Mouse (Mus musculus) CH12F3 (cell line): ENCODE data around the gene Lig3.
"Not testable (repeated sequence)": the region's sequence is repeated elsewhere in the genome, so short reads cannot be mapped to it uniquely, and the experiment has no call there.

Experiments used
- in situ Hi-C: fragments of 300-500 bp; cut with MboI; formaldehyde crosslinking; loops from 2 replicates; pipeline ENCODE4 v1.14.3; 2020; ENCODE audit warnings: low sequenced_read_pairs

Gene Lig3

DNA sequence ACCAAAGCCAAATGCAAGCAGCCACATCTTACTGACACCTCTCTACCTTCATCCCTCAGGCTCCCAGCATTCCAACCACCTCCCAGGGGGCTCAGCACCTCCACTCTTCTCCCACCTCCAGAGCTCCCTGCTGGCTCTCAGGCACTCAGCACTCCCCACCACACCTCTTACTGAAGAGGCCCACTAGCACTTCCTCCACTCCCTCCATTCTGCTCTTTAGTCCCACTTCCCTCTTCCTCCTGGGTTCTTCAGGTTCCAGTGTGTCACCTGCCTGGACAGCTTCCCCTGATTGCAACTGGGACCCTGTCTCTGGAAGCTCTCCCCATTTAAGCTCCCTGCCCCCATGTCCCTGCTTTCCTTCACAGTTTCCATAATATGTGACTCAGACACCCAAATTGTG is 45.9 kb downstream of the Lig3 start:
- in situ Hi-C loops: no loop called here

- in situ Hi-C loops: no loop called here
These were observed 50.3 kb downstream of the Lig3 start for GRCm38 (mm10) chr11:82831008-82831893.

DNA sequence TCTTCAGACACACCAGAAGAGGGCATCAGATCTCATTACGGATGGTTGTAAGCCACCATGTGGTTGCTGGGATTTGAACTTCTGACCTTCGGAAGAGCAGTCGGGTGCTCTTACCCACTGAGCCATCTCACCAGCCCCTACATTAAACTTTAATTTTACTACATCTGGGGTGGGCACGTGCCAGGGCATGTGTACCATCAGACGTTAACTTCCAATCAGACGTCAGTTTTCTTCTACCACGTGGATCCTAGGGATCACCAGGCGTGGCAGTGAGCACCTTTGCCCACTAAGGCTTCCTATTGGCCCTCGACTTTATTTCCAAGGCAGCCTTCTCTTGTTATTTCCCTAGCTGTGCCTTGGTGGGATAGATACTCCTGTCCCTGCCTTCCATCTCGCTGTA is 51.5 kb downstream of the Lig3 start:
- in situ Hi-C loops: not testable (repeated sequence)

DNA sequence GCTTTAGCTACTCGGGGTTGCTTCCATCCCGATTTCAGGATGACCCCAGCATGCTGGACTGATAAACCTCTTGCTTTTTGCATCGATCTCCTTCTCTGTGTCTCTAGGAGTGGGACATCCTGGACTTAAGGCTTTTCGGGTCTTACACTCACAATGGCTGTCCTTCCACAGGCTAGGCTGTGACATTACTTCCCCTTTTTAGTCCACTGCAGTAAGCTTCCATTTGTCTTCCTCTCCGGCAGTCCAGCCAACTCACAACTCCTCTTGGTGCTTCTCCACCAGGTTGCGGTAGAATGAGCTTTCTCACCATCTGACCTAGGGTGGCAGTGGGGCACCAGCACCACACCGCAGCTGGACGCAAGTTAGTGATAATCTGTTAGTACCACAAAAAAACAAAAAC is 53.0 kb downstream of the Lig3 start:
- in situ Hi-C loops: no loop called here

GRCm38 (mm10) chr11:82834359-82834758 is 53.5 kb downstream of the Lig3 start:
- in situ Hi-C loops: not testable (repeated sequence)

- in situ Hi-C loops: no loop called here
These were observed 54.9 kb downstream of the Lig3 start for GRCm38 (mm10) chr11:82835616-82836432.

- in situ Hi-C loops: no loop called here
These were observed 56.3 kb downstream of the Lig3 start for GRCm38 (mm10) chr11:82837192-82837591.

DNA sequence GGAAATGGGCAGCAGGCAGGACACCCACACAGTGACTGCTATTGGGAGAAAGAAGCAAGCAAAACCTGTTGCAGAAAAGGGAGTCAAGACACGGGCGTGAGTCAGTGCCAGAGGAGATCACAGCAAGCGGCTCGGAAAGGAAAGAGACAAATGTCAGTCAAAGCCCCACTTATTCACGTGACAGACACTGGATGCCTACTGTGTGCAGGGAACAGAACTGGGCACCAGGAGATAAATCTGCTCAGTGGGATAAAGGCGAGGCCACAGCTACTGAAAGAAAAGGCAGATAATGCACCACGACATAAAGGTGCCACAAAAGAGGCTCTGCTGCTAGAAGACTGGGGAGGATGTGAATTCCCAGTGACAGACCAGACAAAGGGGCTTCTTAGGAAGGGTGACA is 56.9 kb downstream of the Lig3 start:
- in situ Hi-C loops: no loop called here

DNA sequence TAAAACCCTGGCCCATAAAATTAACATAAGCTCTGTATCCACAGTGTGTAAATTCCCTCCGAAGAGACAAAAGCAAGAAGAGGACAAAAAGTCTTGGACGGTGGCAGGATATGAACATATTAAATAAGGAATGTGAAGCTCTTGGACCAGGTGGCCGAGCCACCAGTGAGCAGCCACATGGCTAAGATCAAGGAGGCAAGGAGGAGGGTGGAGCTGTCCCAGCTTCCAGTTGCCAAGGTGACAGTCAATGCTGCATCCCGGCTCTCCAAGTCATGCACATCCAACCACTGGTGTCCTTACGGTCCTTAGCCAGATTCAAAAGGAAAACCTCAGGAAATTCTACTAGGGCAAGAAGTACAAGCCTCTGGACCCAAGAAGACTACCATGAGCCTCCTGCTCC is 57.6 kb downstream of the Lig3 start:
- in situ Hi-C loops: no loop called here

- in situ Hi-C loops: no loop called here
These were observed 64.0 kb downstream of the Lig3 start for GRCm38 (mm10) chr11:82844771-82845414.

GRCm38 (mm10) chr11:82845415-82846078 is 64.6 kb downstream of the Lig3 start:
- in situ Hi-C loops: no loop called here

GRCm38 (mm10) chr11:82846079-82846436 is 65.2 kb downstream of the Lig3 start:
- in situ Hi-C loops: no loop called here

- in situ Hi-C loops: no loop called here
These were observed 66.0 kb downstream of the Lig3 start for GRCm38 (mm10) chr11:82846938-82847337.

DNA sequence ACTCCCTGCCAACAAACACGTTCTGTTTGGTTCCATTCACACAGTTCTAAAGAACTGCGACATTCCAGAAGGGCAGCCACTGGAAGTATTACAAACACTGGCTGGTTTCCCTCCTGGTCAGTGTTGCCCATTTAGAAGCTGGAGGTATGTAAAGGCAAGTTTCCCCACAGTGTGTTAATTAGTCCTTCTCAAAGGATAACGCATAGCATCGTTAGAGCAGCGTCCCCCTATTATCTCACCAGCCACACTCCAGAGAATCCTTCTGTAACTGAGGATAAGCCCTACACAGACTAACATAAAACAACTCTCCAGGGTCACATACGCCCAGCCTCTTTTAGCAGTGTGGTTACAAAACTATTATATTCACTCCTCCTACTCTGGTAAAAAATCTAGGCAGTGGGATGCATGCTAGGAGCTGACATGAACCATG is 66.7 kb downstream of the Lig3 start:
- in situ Hi-C loops: no loop called here

DNA sequence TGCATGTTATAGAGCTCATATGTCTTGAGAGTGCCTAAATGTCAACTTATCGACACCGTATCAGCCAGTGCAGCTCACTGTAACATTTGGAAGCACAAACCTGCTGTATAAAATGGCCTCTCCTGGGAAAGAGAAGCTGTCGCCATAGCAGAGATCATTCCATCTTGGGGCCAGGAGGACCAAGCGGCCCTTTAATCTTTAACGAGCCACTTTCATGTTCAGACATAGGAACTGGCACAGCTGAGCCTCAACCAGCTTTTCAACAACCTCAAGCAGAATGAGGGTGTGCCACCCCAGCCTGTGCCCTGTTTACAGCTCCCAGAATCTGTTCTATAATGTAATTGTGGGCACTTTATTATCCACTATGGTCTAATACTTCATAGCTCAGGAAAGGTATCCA is 69.4 kb downstream of the Lig3 start:
- in situ Hi-C loops: no loop called here

GRCm38 (mm10) chr11:82852115-82852514 is 71.2 kb downstream of the Lig3 start:
- in situ Hi-C loops: no loop called here

DNA sequence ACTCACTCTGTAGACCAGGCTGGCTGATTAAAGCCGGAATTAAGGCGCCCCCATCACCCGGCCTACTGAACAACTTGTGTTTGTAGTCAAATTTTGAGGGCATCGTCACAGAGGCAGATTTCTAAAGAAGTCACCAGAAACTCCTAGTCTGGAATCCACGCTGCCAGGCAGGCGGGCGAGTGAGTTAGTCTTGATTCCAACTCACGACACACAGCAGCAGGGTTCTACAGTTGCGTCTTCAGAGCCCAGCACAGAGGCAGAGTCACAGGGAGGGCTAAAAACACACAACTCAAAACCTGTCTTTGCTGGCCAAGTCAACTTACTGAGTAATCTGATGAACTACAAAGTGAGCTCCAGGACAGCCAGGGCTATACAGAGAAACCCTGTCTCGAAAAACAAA is 71.6 kb downstream of the Lig3 start:
- in situ Hi-C loops: no loop called here

DNA sequence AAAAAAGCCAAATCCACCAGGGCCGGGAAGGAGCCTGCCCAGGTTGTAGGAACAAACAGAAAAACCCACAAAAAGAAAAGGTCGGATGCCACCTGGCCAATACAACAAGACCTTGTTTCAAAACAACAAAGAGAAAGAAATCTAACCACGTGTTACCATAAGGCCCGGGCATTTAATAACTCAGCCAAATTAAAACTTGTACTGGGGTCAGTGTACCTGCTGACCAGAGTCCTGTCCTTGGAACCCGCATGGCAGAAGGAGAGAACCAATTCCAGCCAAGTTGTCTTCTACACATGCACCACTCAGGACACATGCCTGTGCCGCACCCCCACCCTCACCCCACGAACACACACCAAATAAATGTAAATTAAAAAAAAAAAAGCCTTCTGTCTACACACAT is 72.0 kb downstream of the Lig3 start:
- in situ Hi-C loops: no loop called here
